Mouse (Mus musculus): ENCODE results near the gene Vmn2r124. TPM values are rescaled to one million over a fixed set of nuclear protein-coding genes. Genes with fewer than 3 reads are reported as not detected.
"Not testable (repeated sequence)": the region's sequence is repeated elsewhere in the genome, so short reads cannot be mapped to it uniquely, and the experiment has no call there.

The Vmn2r124 gene
- not detected for total RNA-seq (2021)

GRCm38 (mm10) chr17:18049124-18049523 is at the start of gene Vmn2r124:
TSS of gene Vmn2r124 (plus strand) at chr17:18049424.
- no peak for DNase-seq

GRCm38 (mm10) chr17:18004752-18005151 is 44.5 kb upstream of the Vmn2r124 start:
- no peak for DNase-seq

- DNase-seq: no peak
These were observed 27.8 kb upstream of the Vmn2r124 start, which contains the start of gene Fpr-rs4 for GRCm38 (mm10) chr17:18021433-18021832. TSS of gene Fpr-rs4 (plus strand) at chr17:18021733.

GRCm38 (mm10) chr17:18084716-18085115 is 35.5 kb downstream of the Vmn2r124 start, which contains the start of gene Vmn2r91:
TSS of gene Vmn2r91 (plus strand) at chr17:18085016.
- not testable (repeated sequence) for DNase-seq

GRCm38 (mm10) chr17:18095626-18096025 is 46.4 kb downstream of the Vmn2r124 start:
- not testable (repeated sequence) for DNase-seq

- not testable (repeated sequence) for DNase-seq
These were observed 53.0 kb downstream of the Vmn2r124 start for GRCm38 (mm10) chr17:18102265-18102664.

Other genes with a start within 250 kb of the Vmn2r124 start
- gene Spaca6, start 222.3 kb upstream of the Vmn2r124 start, total RNA-seq (2021): 10 to 100 TPM; 36.1 to 38.8 TPM
- 1 to 10 TPM in 1 of 2 experiments, under 1 TPM in 1; 0.55 to 1.4 TPM for gene Has1, start 194.2 kb upstream of the Vmn2r124 start, total RNA-seq (2021)
- not detected for gene Fpr1, start 165.5 kb upstream of the Vmn2r124 start, total RNA-seq (2021)
- under 1 TPM; 0.24 to 0.41 TPM for gene Fpr2, start 161.6 kb upstream of the Vmn2r124 start, total RNA-seq (2021)
- gene Fpr3, start 161.6 kb upstream of the Vmn2r124 start, total RNA-seq (2021): not detected
- gene Fpr-rs4, start 27.7 kb upstream of the Vmn2r124 start, total RNA-seq (2021): not detected
- gene Vmn2r91, start 35.6 kb downstream of the Vmn2r124 start, total RNA-seq (2021): not detected
- gene Vmn2r92, start 102.5 kb downstream of the Vmn2r124 start, total RNA-seq (2021): not detected
- not detected for gene Vmn2r94, start 228.3 kb downstream of the Vmn2r124 start, total RNA-seq (2021)
- gene Vmn2r93, start 248.7 kb downstream of the Vmn2r124 start, total RNA-seq (2021): not detected